Mouse (Mus musculus) hindbrain, embryonic 12.5 days (tissue): ENCODE measurements around the gene Rock2. TPM values are rescaled to one million over a fixed set of nuclear protein-coding genes. Genes with fewer than 3 reads are reported as not detected.
A peak's percentile ranks its signal among the peaks of the same experiment; 100 is the strongest.

ENCODE experiments used
- ATAC-seq: fragments of 200-750 bp; cut with Nextera tagmentation; 2 replicates; pipeline ENCODE4 v1.8.0; 2017; ENCODE audit warnings: moderate TSS enrichment; ENCODE audit not compliant: low FRiP score
- H3K27ac ChIP-seq: fragments of 300-500 bp; sonication (generic); 2 replicates; pipeline ENCODE4 v1.5.1; 2016; ENCODE audit warnings: mild to moderate bottlenecking
- H3K27me3 ChIP-seq: fragments of 300-500 bp; sonication (generic); 2 replicates; pipeline ENCODE4 v1.6.1; 2016; ENCODE audit warnings: mild to moderate bottlenecking
- H3K36me3 ChIP-seq: fragments of 300-500 bp; sonication (generic); 2 replicates; pipeline ENCODE4 v1.6.1; 2016; ENCODE audit warnings: mild to moderate bottlenecking
- H3K4me1 ChIP-seq: fragments of 300-500 bp; sonication (generic); 2 replicates; pipeline ENCODE4 v1.6.1; 2016
- H3K4me2 ChIP-seq: fragments of 300-500 bp; sonication (generic); replicated peaks from 2 replicates; pipeline ENCODE4 v1.6.1; 2016; ENCODE audit warnings: mild to moderate bottlenecking
- H3K4me3 ChIP-seq: fragments of 300-500 bp; sonication (generic); 2 replicates; pipeline ENCODE4 v1.5.1; 2016; ENCODE audit warnings: mild to moderate bottlenecking
- H3K9ac ChIP-seq: fragments of 300-500 bp; sonication (generic); 2 replicates; pipeline ENCODE4 v1.6.1; 2016; ENCODE audit warnings: mild to moderate bottlenecking, moderate library complexity
- H3K9me3 ChIP-seq: fragments of 300-500 bp; sonication (generic); replicated peaks from 2 replicates; pipeline ENCODE4 v1.6.1; 2016; ENCODE audit warnings: mild to moderate bottlenecking
- WGBS: fragments of 180-500 bp; shearing (Covaris S2); methylation state at CpG from one replicate; pipeline ENCODE4 v1.1.7; 2016; 5-methylcytosine and 5-hydroxymethylcytosine counted together
- polyA plus RNA-seq: library from polyadenylated mRNA; unstranded; fragments of >200 nt; fragmentation: Nextera tagmentation; extraction: Ambion mirVana; gene quantifications from 2 replicates; pipeline ENCODE4 v1.2.1, GENCODE M21; 2016

Gene Rock2
- polyA plus RNA-seq, 1 experiment from 2014 or later: 25.6 TPM

DNA sequence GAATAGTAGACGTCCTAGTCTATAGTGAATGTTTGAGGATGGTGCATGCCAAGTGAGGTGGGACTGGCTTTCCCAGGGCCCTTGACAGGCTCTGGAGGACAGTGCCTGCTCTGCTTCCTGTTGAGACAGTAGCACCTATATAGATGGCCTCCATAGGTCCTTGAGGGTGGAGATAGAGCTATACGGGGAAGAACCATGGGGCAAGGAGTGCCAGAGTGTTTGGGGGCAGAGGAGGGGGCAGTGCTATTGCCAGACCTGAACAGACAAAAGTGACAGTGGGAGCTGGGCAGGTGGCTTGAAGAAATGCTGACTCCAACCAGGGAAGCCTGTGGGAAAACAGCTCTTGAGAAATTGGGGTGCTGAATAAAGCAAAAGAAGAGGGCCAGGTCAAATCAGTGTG lies 99.6 kb downstream of the Rock2 start:
- no peak overlapping the region for H3K27ac ChIP-seq
- peaks cover 19% of the 10 kb centered on the region for H3K27me3 ChIP-seq
- no peak for ATAC-seq
- 90% methylated on average over 2 of the region's 2 CpGs for WGBS
- no peak overlapping the region for H3K9ac ChIP-seq
- H3K4me1 ChIP-seq: peaks cover 4% of the 10 kb centered on the region
- H3K9me3 ChIP-seq: no peaks in the 10 kb centered on the region
- no peak overlapping the region for H3K4me3 ChIP-seq
- H3K4me2 ChIP-seq: no peak overlapping the region
- H3K36me3 ChIP-seq: peaks cover 4% of the 10 kb centered on the region; the same call in 1 of the 2 replicates

DNA sequence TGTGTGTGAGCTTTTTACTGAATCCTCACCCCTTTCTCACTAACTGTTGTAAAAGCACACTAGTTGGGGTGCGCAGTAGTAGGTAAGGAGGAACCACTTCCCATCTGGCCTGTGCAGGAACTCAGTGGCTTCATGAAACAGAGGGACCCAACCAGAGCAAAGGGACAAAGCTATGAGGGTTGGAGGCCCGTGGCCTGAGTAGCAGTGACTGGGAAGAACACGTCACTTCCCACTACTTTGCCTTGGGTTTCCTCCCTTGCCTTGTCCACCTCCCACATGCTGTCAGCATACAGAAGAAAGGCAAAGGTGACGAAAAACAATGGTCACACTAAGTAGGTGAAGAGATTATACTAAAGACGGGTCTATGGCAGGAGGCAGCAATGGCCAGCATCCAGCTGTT lies 101.6 kb downstream of the Rock2 start:
- Histone ChIP-seq H3K4me2 (no peak overlapping the region), H3K36me3 (no peaks in the 10 kb centered on the region; the same call in 1 of the 2 replicates), H3K9ac (no peak overlapping the region), H3K4me1 (peaks cover 14% of the 10 kb centered on the region), H3K9me3 (no peaks in the 10 kb centered on the region), H3K27me3 (peaks cover 39% of the 10 kb centered on the region), H3K4me3 (no peak overlapping the region), H3K27ac (no peak overlapping the region)
- WGBS: 80% methylated on average over 5 of the region's 5 CpGs
- no peak for ATAC-seq

DNA sequence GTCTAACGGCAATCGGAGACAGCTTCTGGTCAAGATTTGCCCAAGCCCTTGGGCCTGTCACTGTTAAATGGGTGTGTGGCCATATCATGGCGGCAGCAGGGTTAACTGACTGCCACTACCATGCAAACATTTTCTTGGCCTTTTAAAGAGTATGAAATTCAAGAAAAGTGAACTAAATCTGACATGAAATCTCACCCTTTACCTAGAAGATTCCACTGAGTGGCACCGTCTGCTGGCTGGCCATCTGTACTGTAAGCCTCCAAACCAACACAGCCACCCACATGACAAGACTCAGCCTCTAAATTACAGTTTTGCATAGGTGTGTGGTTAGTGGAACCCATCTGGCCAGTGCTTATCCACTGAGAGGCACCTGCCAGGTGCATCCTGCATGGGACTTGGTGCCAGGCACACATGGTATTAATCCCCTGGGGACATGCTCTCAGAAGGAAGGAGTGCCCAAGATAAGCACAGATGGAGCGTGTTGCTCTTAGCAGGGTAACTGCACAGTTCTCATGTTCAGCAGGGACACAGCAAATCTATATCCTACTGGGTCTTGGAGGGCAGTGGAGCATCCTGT lies 102.3 kb downstream of the Rock2 start:
- Histone ChIP-seq H3K4me3 (no peak overlapping the region), H3K9ac (no peak overlapping the region), H3K27ac (no peak overlapping the region), H3K36me3 (no peaks in the 10 kb centered on the region), H3K27me3 (peaks cover 43% of the 10 kb centered on the region), H3K4me1 (peaks cover 14% of the 10 kb centered on the region), H3K4me2 (no peak overlapping the region), H3K9me3 (no peaks in the 10 kb centered on the region)
- ATAC-seq: no peak
- WGBS: 89% methylated on average over 5 of the region's 5 CpGs

DNA sequence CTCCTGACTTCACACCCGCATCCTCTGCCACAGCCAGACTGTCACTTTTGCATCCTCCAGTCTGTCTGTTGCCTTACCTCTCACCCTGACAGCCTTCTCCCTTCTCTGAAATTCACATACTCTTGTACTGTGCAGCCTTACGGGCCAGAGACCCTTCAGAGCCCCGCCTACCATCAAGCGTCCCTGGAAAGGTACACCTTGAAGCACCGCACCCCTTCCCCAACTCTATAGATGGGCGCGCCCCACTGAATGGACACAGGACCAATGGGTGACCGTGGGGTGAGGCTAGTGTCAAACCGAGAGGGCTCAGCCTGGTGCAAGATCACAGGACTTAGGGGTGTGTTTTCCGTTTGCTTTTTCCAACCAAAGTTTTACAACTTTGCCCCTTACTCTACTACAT lies 104.5 kb downstream of the Rock2 start:
- 4% methylated on average over 10 of the region's 10 CpGs for WGBS
- no peaks in the 10 kb centered on the region for H3K36me3 ChIP-seq
- no peaks in the 10 kb centered on the region for H3K9me3 ChIP-seq
- H3K4me1 ChIP-seq: peaks cover 14% of the 10 kb centered on the region
- H3K4me2 ChIP-seq: peak overlapping the region; percentile 84
- no peak for ATAC-seq
- H3K27me3 ChIP-seq: peaks cover 43% of the 10 kb centered on the region
- H3K9ac ChIP-seq: no peak overlapping the region
- peak overlapping the region; percentile 48 for H3K4me3 ChIP-seq
- H3K27ac ChIP-seq: no peak overlapping the region

DNA sequence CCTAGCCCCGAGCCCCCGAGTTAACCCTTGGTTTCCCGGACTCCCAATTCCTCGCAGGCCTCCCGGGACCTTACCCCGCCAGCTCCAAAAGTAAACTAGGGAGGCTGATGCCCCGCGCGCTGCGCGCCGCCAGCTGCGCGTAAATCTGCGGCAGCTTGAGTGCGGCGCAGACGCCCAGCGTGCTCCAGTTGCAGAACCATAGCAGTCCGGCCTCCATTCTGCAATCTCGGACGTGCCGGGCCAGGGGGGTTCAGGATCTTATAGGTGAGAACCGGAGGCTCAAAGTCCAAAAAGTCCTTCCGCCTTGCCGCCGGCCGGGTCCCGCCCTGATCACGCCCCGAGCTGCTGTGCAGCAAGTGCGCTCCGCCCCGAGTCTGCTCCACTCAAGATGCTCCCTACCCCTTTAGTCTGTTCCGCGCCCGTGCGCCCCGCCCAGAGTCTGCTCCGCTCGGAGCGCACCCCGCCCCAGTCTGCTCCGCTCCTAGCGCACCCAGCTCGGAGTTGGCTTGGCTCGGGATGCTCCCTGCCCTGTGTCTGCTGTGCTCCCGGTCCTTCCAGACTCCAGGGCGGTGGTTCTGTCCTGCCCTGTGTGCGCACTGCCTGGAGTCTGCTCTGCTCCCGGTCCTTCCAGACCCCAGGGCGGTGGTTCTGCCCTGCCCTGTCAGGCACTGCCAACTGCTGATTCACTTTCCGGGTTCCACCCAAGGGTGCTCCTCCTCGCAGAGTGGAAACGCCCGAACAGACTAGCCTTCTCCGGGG lies 105.2 kb downstream of the Rock2 start, which contains the start of gene Pqlc3:
Gene Pqlc3 (minus strand): TSS at position 670 of the 759 bp plus-strand sequence.
- no peaks in the 10 kb centered on the region for H3K36me3 ChIP-seq
- peak within 1 kb of the TSS; percentile 48 for H3K4me3 ChIP-seq
- H3K9ac ChIP-seq: peak within 1 kb of the TSS; percentile 47
- peaks cover 14% of the 10 kb centered on the region for H3K4me1 ChIP-seq
- H3K27me3 ChIP-seq: peaks cover 43% of the 10 kb centered on the region
- H3K27ac ChIP-seq: no peak within 1 kb of the TSS
- H3K4me2 ChIP-seq: peak within 1 kb of the TSS; percentile 84
- WGBS: under 1% methylated on average over 53 of the region's 57 CpGs
- no peaks in the 10 kb centered on the region for H3K9me3 ChIP-seq
- ATAC-seq: peak; percentile 81

DNA sequence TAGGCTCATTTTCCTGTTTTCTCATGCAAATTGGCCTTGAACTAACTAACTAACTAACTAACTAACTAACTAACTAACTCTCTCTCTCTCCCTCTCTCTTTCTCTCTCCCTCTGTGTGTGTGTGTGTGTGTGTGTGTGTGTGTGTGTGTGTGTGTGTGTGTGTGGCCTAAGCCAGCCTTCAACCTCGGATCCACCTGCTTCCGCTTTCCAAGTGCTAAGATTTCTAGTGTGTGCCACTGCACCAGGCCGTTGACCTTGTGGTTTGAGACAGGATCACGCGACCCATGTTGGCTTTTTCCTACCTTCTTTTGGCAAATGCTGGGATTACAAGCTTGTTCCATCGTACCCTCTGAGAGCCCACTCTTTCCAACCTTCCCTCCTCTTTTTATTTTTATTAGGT lies 105.9 kb downstream of the Rock2 start:
- H3K9ac ChIP-seq: no peak overlapping the region
- peaks cover 14% of the 10 kb centered on the region for H3K4me1 ChIP-seq
- peak overlapping the region; percentile 84 for H3K4me2 ChIP-seq
- H3K27me3 ChIP-seq: peaks cover 43% of the 10 kb centered on the region
- no peaks in the 10 kb centered on the region for H3K36me3 ChIP-seq
- no peak overlapping the region for H3K4me3 ChIP-seq
- H3K9me3 ChIP-seq: no peaks in the 10 kb centered on the region
- 64% methylated on average over 4 of the region's 6 CpGs for WGBS
- H3K27ac ChIP-seq: no peak overlapping the region
- ATAC-seq: no peak

DNA sequence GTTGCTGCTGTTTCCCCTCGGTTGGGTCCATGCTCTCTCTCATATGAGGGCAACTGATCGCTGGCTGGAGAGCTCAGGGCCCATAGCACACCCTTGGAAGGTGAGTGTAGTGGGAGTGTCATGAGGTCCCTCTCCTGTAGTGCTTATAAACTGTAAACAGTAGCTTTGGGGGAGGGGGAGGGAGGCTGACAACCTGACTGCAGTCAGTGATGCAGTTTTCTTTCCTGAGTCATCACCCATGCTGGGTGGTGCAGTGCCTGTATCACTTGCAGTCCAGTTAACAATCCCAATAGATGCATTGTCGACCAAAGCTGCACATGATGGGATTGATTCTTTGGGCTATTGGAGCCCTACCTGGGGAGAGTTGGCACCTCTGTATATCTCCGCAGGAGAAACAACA lies 106.5 kb downstream of the Rock2 start:
- Histone ChIP-seq H3K4me2 (no peak overlapping the region), H3K4me3 (no peak overlapping the region), H3K9me3 (no peaks in the 10 kb centered on the region), H3K27me3 (peaks cover 43% of the 10 kb centered on the region), H3K4me1 (peaks cover 14% of the 10 kb centered on the region), H3K9ac (no peak overlapping the region), H3K36me3 (no peaks in the 10 kb centered on the region), H3K27ac (no peak overlapping the region)
- 51% methylated on average over 4 of the region's 4 CpGs for whole genome bisulfite sequencing
- no peak for ATAC-seq

DNA sequence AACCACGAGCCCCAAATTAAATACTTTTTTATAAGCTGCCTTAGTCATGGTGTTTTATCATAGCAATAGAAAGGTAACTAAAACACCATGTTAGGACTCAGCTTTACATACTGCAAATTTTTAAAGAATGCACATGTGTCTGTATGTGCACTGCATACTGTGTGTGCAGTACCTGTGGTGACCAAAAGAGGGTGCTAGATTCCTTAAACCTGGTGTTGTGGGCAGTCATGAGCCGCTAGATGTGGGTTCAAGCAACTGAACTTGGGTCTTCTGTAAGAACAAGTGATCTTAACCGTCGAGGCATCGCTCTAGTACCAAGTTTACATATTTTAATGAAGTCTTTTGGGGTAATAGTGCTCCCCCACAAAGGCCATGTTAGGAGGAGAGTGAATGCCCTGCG lies 114.8 kb downstream of the Rock2 start:
- H3K9me3 ChIP-seq: no peaks in the 10 kb centered on the region; the same call in 1 of the 2 replicates
- H3K27me3 ChIP-seq: 0 out of 2 replicates have a peak, but pooled peaks cover 6% of the 10 kb centered on the region
- no peak for ATAC-seq
- no peak overlapping the region for H3K9ac ChIP-seq
- no peaks in the 10 kb centered on the region for H3K36me3 ChIP-seq
- peaks cover 6% of the 10 kb centered on the region; the same call in 1 of the 2 replicates for H3K4me1 ChIP-seq
- H3K4me3 ChIP-seq: no peak overlapping the region
- WGBS: 95% methylated on average over 6 of the region's 6 CpGs
- H3K27ac ChIP-seq: no peak overlapping the region
- no peak overlapping the region for H3K4me2 ChIP-seq

DNA sequence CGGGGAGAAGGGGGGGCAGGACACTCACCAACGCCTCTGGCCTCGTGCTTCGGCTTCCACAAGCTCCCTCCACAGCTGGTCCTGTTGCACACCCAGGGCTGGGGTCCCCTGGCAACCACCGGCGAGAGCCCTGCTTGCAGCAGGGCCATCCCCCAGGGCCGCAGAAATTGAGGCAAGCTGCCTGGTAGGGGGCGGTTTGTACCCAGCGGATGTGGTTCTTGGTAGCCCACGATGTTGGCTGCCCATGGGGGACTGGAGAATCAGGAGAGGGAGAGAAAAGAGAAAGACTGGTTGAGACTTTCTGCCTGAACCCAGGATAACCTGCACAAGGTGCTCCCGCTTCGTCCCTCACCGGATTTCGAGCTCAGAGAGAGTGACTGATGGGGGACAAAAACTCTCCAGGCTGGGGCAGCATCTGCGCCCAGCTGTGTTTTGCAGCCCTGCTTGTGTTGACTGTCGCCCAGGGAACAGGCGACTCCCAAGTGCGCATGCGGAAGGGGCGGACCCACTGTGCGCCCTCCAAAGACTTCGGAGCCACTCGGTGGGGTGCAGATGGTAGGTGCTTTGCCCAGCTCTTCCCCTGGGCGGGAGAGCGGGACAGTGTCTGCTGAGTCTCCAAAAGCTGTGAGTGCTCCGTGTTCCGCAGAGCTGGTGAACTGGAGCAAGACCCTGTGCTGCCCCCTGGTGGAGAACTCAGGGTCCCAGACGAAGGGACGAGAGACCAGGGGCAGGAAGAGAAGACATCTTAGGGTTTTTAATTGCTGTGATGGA lies 116.6 kb downstream of the Rock2 start, which contains the start of gene 2410004P03Rik:
Gene 2410004P03Rik (minus strand): TSS at position 628 of the 771 bp plus-strand sequence.
- Histone ChIP-seq H3K27ac (no peak within 1 kb of the TSS), H3K36me3 (no peaks in the 10 kb centered on the region), H3K4me2 (peak within 1 kb of the TSS; percentile 49), H3K27me3 (0 out of 2 replicates have a peak, but pooled peaks cover 6% of the 10 kb centered on the region), H3K9me3 (no peaks in the 10 kb centered on the region; the same call in 1 of the 2 replicates), H3K4me3 (peak within 1 kb of the TSS; percentile 30), H3K9ac (peak within 1 kb of the TSS; percentile 20), H3K4me1 (peaks cover 6% of the 10 kb centered on the region; the same call in 1 of the 2 replicates)
- peak; percentile 73; the same call in 1 of the 2 replicates for ATAC-seq
- WGBS: 6% methylated on average over 29 of the region's 29 CpGs

DNA sequence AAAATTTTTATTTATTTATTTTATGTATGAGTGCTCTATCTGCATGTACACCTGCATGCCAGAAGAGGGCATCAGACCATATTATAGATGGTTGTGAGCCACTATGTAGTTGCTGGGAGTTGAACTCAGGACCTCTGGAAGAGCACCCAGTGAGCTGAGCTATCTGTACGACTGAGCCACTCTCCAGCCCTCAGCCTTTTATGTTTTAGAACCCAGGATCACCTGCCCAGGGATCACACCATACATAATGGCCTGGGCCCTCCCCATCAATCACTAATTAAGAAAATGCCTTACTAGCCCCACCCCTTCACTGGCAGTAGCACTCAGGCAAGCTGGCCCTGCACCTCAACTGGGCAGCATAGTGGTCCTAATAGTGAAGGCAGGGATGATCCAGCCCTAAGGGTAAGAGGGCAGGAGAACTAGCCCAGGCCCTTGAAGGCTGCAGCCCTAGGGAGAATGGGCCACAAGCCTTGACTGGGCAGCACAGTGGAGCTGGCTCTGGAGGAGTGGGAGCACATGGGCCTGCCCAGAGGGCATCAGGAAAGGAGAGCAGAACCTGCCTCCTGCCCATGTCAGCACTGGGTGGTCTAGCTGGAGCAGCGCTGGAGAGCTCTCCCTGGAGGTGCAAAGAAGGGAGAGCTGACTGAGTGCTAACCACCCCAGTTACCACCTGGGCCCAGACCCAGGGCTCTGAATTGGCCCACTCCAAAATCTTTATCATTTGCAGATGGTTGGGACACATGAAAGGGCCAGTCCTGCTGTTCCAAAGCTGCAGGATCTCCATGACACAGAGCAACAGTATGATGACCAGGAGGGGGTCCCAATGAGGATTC lies 117.6 kb downstream of the Rock2 start:
- Histone ChIP-seq H3K27ac (no peak overlapping the region), H3K27me3 (0 out of 2 replicates have a peak, but pooled peaks cover 6% of the 10 kb centered on the region), H3K4me1 (peaks cover 6% of the 10 kb centered on the region; the same call in 1 of the 2 replicates), H3K9me3 (no peaks in the 10 kb centered on the region; the same call in 1 of the 2 replicates), H3K4me2 (no peak overlapping the region), H3K4me3 (no peak overlapping the region), H3K36me3 (no peaks in the 10 kb centered on the region), H3K9ac (no peak overlapping the region)
- WGBS: 71% methylated on average over 2 of the region's 2 CpGs
- ATAC-seq: peak; percentile 33; the same call in 1 of the 2 replicates

DNA sequence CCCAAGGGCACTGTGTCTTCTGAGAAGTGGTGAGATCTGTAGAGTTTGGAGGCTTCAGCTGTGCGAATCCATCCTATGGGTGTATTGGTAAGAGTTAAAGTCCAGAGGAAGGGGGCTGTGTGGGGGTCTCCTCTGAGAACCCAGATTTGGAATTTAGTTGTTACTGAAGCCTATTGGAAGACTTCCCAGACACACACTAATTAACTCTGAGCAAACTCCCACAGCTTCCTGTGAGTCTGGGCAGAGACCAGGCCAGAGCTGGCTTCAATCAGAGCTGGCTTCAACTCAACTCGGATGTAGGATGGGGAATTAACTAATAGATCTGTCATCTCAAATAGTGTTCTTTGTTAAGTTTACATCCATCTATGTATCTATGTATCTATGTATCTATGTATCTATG lies 121.0 kb downstream of the Rock2 start:
- no peak for ATAC-seq
- Histone ChIP-seq H3K36me3 (no peaks in the 10 kb centered on the region), H3K27ac (no peak overlapping the region), H3K27me3 (0 out of 2 replicates have a peak, but pooled peaks cover 4% of the 10 kb centered on the region), H3K9ac (no peak overlapping the region), H3K9me3 (no peaks in the 10 kb centered on the region), H3K4me2 (no peak overlapping the region), H3K4me1 (peaks cover 6% of the 10 kb centered on the region; the same call in 1 of the 2 replicates), H3K4me3 (no peak overlapping the region)
- WGBS: 93% methylated on average over 2 of the region's 2 CpGs
